Mouse (Mus musculus): Measurements from ENCODE around the gene Gm3045. TPM values are rescaled to one million over a fixed set of nuclear protein-coding genes. Genes with fewer than 3 reads are reported as not detected.

Gm3045 gene
- polyA plus RNA-seq, 1 experiment from 2014 or later: not detected

Other genes starting within 250 kb of the Gm3045 start
- 4.9 and 5.6 TPM in 2 replicates for gene Tifab, start 247.7 kb upstream of the Gm3045 start, polyA plus RNA-seq (2015; fragmentation: Nextera tagmentation; extraction: Ambion mirVana)
- gene Neurog1, start 174.4 kb upstream of the Gm3045 start, polyA plus RNA-seq (2015; fragmentation: Nextera tagmentation; extraction: Ambion mirVana): not detected in 2 replicates
- 9.9 and 10.2 TPM in 2 replicates for gene Cxcl14, start 130.0 kb upstream of the Gm3045 start, polyA plus RNA-seq (2015; fragmentation: Nextera tagmentation; extraction: Ambion mirVana)
- gene Slc25a48, start 11.8 kb downstream of the Gm3045 start, polyA plus RNA-seq (2015; fragmentation: Nextera tagmentation; extraction: Ambion mirVana): 0.11 and 0.14 TPM in 2 replicates
- gene Il9, start 55.7 kb downstream of the Gm3045 start, polyA plus RNA-seq (2015; fragmentation: Nextera tagmentation; extraction: Ambion mirVana): not detected in 2 replicates
- 1.6 and 1.9 TPM in 2 replicates for gene Fbxl21, start 95.9 kb downstream of the Gm3045 start, polyA plus RNA-seq (2015; fragmentation: Nextera tagmentation; extraction: Ambion mirVana)
- gene Lect2, start 121.9 kb downstream of the Gm3045 start, polyA plus RNA-seq (2015; fragmentation: Nextera tagmentation; extraction: Ambion mirVana): 2.6 and 5.8 TPM in 2 replicates
- 180 and 191 TPM in 2 replicates for gene Tgfbi, start 182.9 kb downstream of the Gm3045 start, polyA plus RNA-seq (2015; fragmentation: Nextera tagmentation; extraction: Ambion mirVana)

Measured in stomach, embryonic 16.5 days (tissue).